Mouse (Mus musculus) MEL (cell line): ENCODE measurements at regions not wholly inside any gene's neighbourhood (a gene's known extent, or its start where the extent isn't known, plus 50 kb on each side); places are given as distances from the start of the nearest gene placed in this dataset.

ENCODE experiments used
- DNase-seq: peaks from one replicate; pipeline ENCODE4 v3.0.0; 2011; ENCODE audit warnings: low read depth, low spot score
- H3K27ac ChIP-seq: 2 replicates; pipeline ENCODE4 v1.5.1; 2012; ENCODE audit warnings: low read depth, mild to moderate bottlenecking, control low read depth, low read length, moderate library complexity; ENCODE audit not compliant: control insufficient read depth
- H3K27me3 ChIP-seq, 2 experiments: fragments of 150-350 bp in 1 of 2; sonication (generic) in 1 of 2; 2 replicates each; pipeline ENCODE4 v1.6.1; 2012; ENCODE audit warnings: low read length in 2 of 2, mild to moderate bottlenecking in 2 of 2, improper control_type of control experiment in 1 of 2, moderate library complexity in 1 of 2; ENCODE audit not compliant: insufficient read depth in 2 of 2, control insufficient read depth in 1 of 2
- H3K36me3 ChIP-seq, 2 experiments: 2 replicates each; pipeline ENCODE4 v1.6.1; 2012 to 2014; ENCODE audit warnings: low read length in 2 of 2, improper control_type of control experiment in 1 of 2, inconsistent platforms in 1 of 2, mild to moderate bottlenecking in 1 of 2; ENCODE audit not compliant: insufficient read depth in 2 of 2, control insufficient read depth in 1 of 2
- H3K4me1 ChIP-seq, 2 experiments: fragments of 150-350 bp in 1 of 2; sonication (generic) in 1 of 2; 2 replicates each; pipeline ENCODE4 v1.6.1; 2012; ENCODE audit warnings: low read length in 2 of 2, improper control_type of control experiment in 1 of 2, mild to moderate bottlenecking in 1 of 2; ENCODE audit not compliant: insufficient read depth in 2 of 2, control insufficient read depth in 1 of 2
- H3K4me3 ChIP-seq, 2 experiments: fragments of 150-350 bp in 1 of 2; sonication (generic) in 1 of 2; 2 replicates each; pipeline ENCODE4 v1.5.1; 2012; ENCODE audit warnings: low read depth in 2 of 2, low read length in 2 of 2, mild to moderate bottlenecking in 2 of 2, moderate library complexity in 2 of 2, control low read depth in 1 of 2, improper control_type of control experiment in 1 of 2; ENCODE audit not compliant: control insufficient read depth in 1 of 2, insufficient read depth in 1 of 2
- H3K79me2 ChIP-seq: 2 replicates; pipeline ENCODE4 v1.6.1; 2012; ENCODE audit warnings: mild to moderate bottlenecking, low read length, moderate library complexity; ENCODE audit not compliant: control insufficient read depth, poor library complexity, insufficient read depth
- H3K9ac ChIP-seq: 2 replicates; pipeline ENCODE4 v1.6.1; 2012; ENCODE audit warnings: low read depth, mild to moderate bottlenecking, control low read depth, low read length, moderate library complexity; ENCODE audit not compliant: control insufficient read depth, poor library complexity, severe bottlenecking
- H3K9me3 ChIP-seq: fragments of 150-350 bp; sonication (generic); replicated peaks from 2 replicates; pipeline ENCODE4 v1.6.1; 2012; ENCODE audit warnings: mild to moderate bottlenecking, low read length, improper control_type of control experiment, moderate library complexity; ENCODE audit not compliant: insufficient read depth
- BHLHE40 ChIP-seq: IDR thresholded peaks from 2 replicates; pipeline ENCODE4 v1.6.1; 2012; ENCODE audit warnings: low read depth, mild to moderate bottlenecking, inconsistent platforms, low read length, improper control_type of control experiment, borderline replicate concordance
- CHD2 ChIP-seq: IDR thresholded peaks from 2 replicates; pipeline ENCODE4 v1.6.1; 2011; ENCODE audit warnings: low read length, improper control_type of control experiment
- E2F4 ChIP-seq: IDR thresholded peaks from 2 replicates; pipeline ENCODE4 v1.6.1; 2011; ENCODE audit warnings: low read depth, low read length, improper control_type of control experiment, borderline replicate concordance
- ELF1 ChIP-seq: IDR thresholded peaks from 2 replicates; pipeline ENCODE4 v1.6.1; 2014; ENCODE audit warnings: low read depth, mild to moderate bottlenecking, inconsistent platforms, low read length, improper control_type of control experiment, moderate library complexity
- GATA1 ChIP-seq: IDR thresholded peaks from 2 replicates; pipeline ENCODE4 v1.6.1; 2011; ENCODE audit warnings: low read depth, low read length, improper control_type of control experiment
- HCFC1 ChIP-seq: IDR thresholded peaks from 2 replicates; pipeline ENCODE4 v1.6.1; 2012; ENCODE audit warnings: low read depth, mild to moderate bottlenecking, inconsistent platforms, low read length, improper control_type of control experiment, moderate library complexity
- JUND ChIP-seq: IDR thresholded peaks from 2 replicates; pipeline ENCODE4 v1.6.1; 2011; ENCODE audit warnings: low read depth, mild to moderate bottlenecking, improper control_type of control experiment, low read length
- KAT2A ChIP-seq: conservative IDR thresholded peaks from 2 replicates; pipeline ENCODE4 v1.6.1; 2012; ENCODE audit warnings: low read depth, low read length, improper control_type of control experiment, inconsistent platforms
- MAFK ChIP-seq: IDR thresholded peaks from 2 replicates; pipeline ENCODE4 v1.6.1; 2011; ENCODE audit warnings: low read depth, mild to moderate bottlenecking, low read length, improper control_type of control experiment, borderline replicate concordance
- MAX ChIP-seq: IDR thresholded peaks from 2 replicates; pipeline ENCODE4 v1.6.1; 2011; ENCODE audit warnings: low read length, improper control_type of control experiment
- MAZ ChIP-seq: IDR thresholded peaks from 2 replicates; pipeline ENCODE4 v1.6.1; 2012; ENCODE audit warnings: low read depth, mild to moderate bottlenecking, inconsistent platforms, low read length, improper control_type of control experiment
- MEF2A ChIP-seq: IDR thresholded peaks from 2 replicates; pipeline ENCODE4 v1.6.1; 2014; ENCODE audit warnings: low read depth, mild to moderate bottlenecking, inconsistent platforms, low read length, improper control_type of control experiment; ENCODE audit not compliant: poor library complexity, insufficient replicate concordance, severe bottlenecking; ENCODE audit errors: extremely low read depth
- MYC ChIP-seq: IDR thresholded peaks from 2 replicates; pipeline ENCODE4 v1.6.1; 2011; ENCODE audit warnings: low read depth, mild to moderate bottlenecking, low read length, improper control_type of control experiment, moderate library complexity
- NRF1 ChIP-seq: IDR thresholded peaks from 2 replicates; pipeline ENCODE4 v1.6.1; 2014; ENCODE audit warnings: low read depth, mild to moderate bottlenecking, inconsistent platforms, low read length, improper control_type of control experiment, moderate library complexity; ENCODE audit not compliant: poor library complexity, insufficient read depth, severe bottlenecking
- POLR2A ChIP-seq, 2 experiments: IDR thresholded peaks; 2 replicates each; pipeline ENCODE4 v1.6.1; 2011 to 2012; ENCODE audit warnings: low read length in 2 of 2, mild to moderate bottlenecking in 2 of 2, control low read depth in 1 of 2, improper control_type of control experiment in 1 of 2, low read depth in 1 of 2, moderate library complexity in 1 of 2; ENCODE audit not compliant: control insufficient read depth in 1 of 2, insufficient read depth in 1 of 2, poor library complexity in 1 of 2
- POLR2AphosphoS2 ChIP-seq: IDR thresholded peaks from 2 replicates; pipeline ENCODE4 v1.6.1; 2011; ENCODE audit warnings: low read length, improper control_type of control experiment
- RAD21 ChIP-seq: IDR thresholded peaks from 2 replicates; pipeline ENCODE4 v1.6.1; 2011; ENCODE audit warnings: mild to moderate bottlenecking, low read depth, low read length, improper control_type of control experiment
- SIN3A ChIP-seq: IDR thresholded peaks from 2 replicates; pipeline ENCODE4 v1.6.1; 2012; ENCODE audit warnings: low read length, improper control_type of control experiment, inconsistent platforms
- SMC3 ChIP-seq: IDR thresholded peaks from 2 replicates; pipeline ENCODE4 v1.6.1; 2011; ENCODE audit warnings: low read depth, low read length, improper control_type of control experiment
- TCF12 ChIP-seq: IDR thresholded peaks from 2 replicates; pipeline ENCODE4 v1.6.1; 2014; ENCODE audit warnings: low read depth, mild to moderate bottlenecking, inconsistent platforms, low read length, improper control_type of control experiment, moderate library complexity
- UBTF ChIP-seq: IDR thresholded peaks from 2 replicates; pipeline ENCODE4 v1.6.1; 2012; ENCODE audit warnings: low read depth, mild to moderate bottlenecking, inconsistent platforms, low read length, improper control_type of control experiment, moderate library complexity, borderline replicate concordance; ENCODE audit not compliant: insufficient read depth
- USF2 ChIP-seq, 2 experiments: IDR thresholded peaks; 2 replicates each; pipeline ENCODE4 v1.6.1; 2011 to 2012; ENCODE audit warnings: improper control_type of control experiment in 2 of 2, low read length in 2 of 2, borderline replicate concordance in 1 of 2, inconsistent platforms in 1 of 2, low read depth in 1 of 2, mild to moderate bottlenecking in 1 of 2; ENCODE audit not compliant: insufficient read depth in 1 of 2
- ZKSCAN1 ChIP-seq: IDR thresholded peaks from 2 replicates; pipeline ENCODE4 v1.6.1; 2012; ENCODE audit warnings: low read depth, mild to moderate bottlenecking, inconsistent platforms, low read length, improper control_type of control experiment, moderate library complexity
- ZNF384 ChIP-seq: IDR thresholded peaks from 2 replicates; pipeline ENCODE4 v1.6.1; 2012; ENCODE audit warnings: low read depth, mild to moderate bottlenecking, inconsistent platforms, low read length, improper control_type of control experiment

- no peak for TF ChIP-seq UBTF
- no peak for TF ChIP-seq CHD2
Observed at GRCm38 (mm10) chr16:95903383-95903913, 87.3 kb downstream of the Psmg1 start (continued).

GRCm38 (mm10) chr16:95902177-95902576 lies 88.6 kb downstream of the Psmg1 start:
- Histone ChIP-seq H3K4me3 (no peak overlapping the region), H3K4me1 (peaks cover 0 to 26% of the 10 kb centered on the region in 2 experiments; a peak in 2 of 4 replicates), H3K9me3 (no peaks in the 10 kb centered on the region), H3K79me2 (no peaks in the 10 kb centered on the region), H3K9ac (no peak overlapping the region), H3K27ac (no peak overlapping the region), H3K36me3 (peaks cover 0 to 2% of the 10 kb centered on the region in 2 experiments; a peak in 1 of 4 replicates), H3K27me3 (no peaks in the 10 kb centered on the region)
- no peak for TF ChIP-seq HCFC1
- TF ChIP-seq JUND: no peak
- no peak for TF ChIP-seq POLR2A (IDR thresholded peaks at IDR 0.05; ENCODE audit: control insufficient read depth in 1 of 2, insufficient read depth in 1 of 2, low read depth in 1 of 2, low read length in 2 of 2, poor library complexity in 1 of 2)
- no peak for TF ChIP-seq KAT2A
- no peak for TF ChIP-seq MAX
- TF ChIP-seq SIN3A: no peak
- TF ChIP-seq TCF12: no peak
- TF ChIP-seq POLR2AphosphoS2: no peak
- TF ChIP-seq MYC: no peak
- no peak for TF ChIP-seq SMC3
- TF ChIP-seq MEF2A: no peak
- TF ChIP-seq GATA1: no peak
- TF ChIP-seq USF2 (IDR thresholded peaks at IDR 0.05; ENCODE audit: borderline replicate concordance in 1 of 2, insufficient read depth in 1 of 2, low read depth in 1 of 2, low read length in 2 of 2): no peak
- no peak for TF ChIP-seq NRF1
- no peak for TF ChIP-seq ZNF384
- DNase-seq: no peak

- H3K9me3 ChIP-seq: no peaks in the 10 kb centered on the region
- H3K4me3 ChIP-seq: no peak overlapping the region
- no peak overlapping the region for H3K9ac ChIP-seq
- no peaks in the 10 kb centered on the region for H3K79me2 ChIP-seq
- H3K27me3 ChIP-seq: no peaks in the 10 kb centered on the region
- peaks cover 0 to 26% of the 10 kb centered on the region in 2 experiments; a peak in 2 of 4 replicates for H3K4me1 ChIP-seq
- TF ChIP-seq MAFK: no peak
- TF ChIP-seq BHLHE40: no peak
- TF ChIP-seq RAD21: no peak
- no peak for TF ChIP-seq E2F4
- no peak for TF ChIP-seq MYC
- no peak for TF ChIP-seq ZKSCAN1
- TF ChIP-seq ELF1: no peak
- TF ChIP-seq ZNF384: no peak
- no peak for TF ChIP-seq MAZ
- no peak for TF ChIP-seq JUND
- H3K27ac ChIP-seq: no peak overlapping the region
- DNase-seq: no peak
- peaks cover 0 to 2% of the 10 kb centered on the region in 2 experiments; a peak in 1 of 4 replicates for H3K36me3 ChIP-seq
Observed at GRCm38 (mm10) chr16:95901388-95901787, 89.4 kb downstream of the Psmg1 start.
